Mouse (Mus musculus): ENCODE data around the gene Sh3kbp1.

DNA sequence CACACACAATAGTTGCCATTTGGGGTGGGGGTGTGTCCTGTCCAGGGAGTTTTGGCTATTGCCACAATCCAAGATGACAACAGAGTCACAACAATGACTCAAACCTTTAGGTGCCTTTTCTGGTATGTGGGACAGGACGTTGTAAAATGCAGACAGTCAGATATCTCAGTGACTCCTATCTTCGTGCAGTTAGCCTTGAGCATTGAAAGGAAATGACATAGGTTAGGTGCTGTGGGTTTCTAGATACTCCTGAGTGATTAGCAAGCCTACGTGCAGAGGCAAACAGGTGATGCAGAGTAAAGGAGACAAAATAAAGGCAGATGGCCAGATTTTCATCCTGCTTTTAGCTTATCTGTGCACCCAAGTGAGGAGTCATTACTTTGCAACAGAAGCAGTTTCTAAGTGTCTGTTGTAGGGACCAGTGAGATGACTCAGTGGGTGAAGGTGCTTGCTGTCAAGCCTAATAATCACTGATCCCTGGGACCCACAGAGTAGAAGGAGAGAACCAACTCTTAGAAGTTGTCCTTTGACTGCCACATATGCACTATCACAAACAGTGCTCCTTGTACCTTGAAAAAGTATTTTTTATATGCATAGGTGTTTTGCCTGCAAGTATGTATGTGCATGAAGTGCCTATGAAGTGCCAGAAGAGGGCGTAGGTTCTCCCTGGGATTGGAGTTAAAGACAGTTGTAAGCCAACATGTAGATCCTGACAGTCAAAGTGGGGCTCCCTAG, 50.7 kb downstream of the Sh3kbp1 start:
- TF ChIP-seq CTCF (IDR thresholded peaks at IDR 0.05; ENCODE audit: low read depth, low read length), result no peak
- no peak for TF ChIP-seq POLR2A (IDR thresholded peaks at IDR 0.05; ENCODE audit: insufficient read depth, low read length)
- TF ChIP-seq EP300 (IDR thresholded peaks at IDR 0.05; ENCODE audit: insufficient read depth, low read depth, low read length), result no peak

Data from ES-Bruce4 (cell line).